Mouse (Mus musculus) E14TG2a.4 (cell line): ENCODE results near the gene Cntn1.

ENCODE experiments used
- H3K27me3 ChIP-seq: 2 replicates; pipeline ENCODE4 v1.6.1; 2014; ENCODE audit warnings: low read length, control low read depth; ENCODE audit not compliant: insufficient read depth
- H3K36me3 ChIP-seq: 2 replicates; pipeline ENCODE4 v1.6.1; 2014; ENCODE audit warnings: low read length, control low read depth; ENCODE audit not compliant: insufficient read depth
- H3K4me1 ChIP-seq: replicated peaks from 2 replicates; pipeline ENCODE4 v1.6.1; 2014; ENCODE audit warnings: low read depth, low read length, control low read depth
- H3K4me3 ChIP-seq: replicated peaks from 2 replicates; pipeline ENCODE4 v1.5.1; 2014; ENCODE audit warnings: mild to moderate bottlenecking, low read length
- H3K9me3 ChIP-seq: 2 replicates; pipeline ENCODE4 v1.6.1; 2014; ENCODE audit warnings: low read length, control low read depth
- CTCF ChIP-seq: conservative IDR thresholded peaks from 2 replicates; pipeline ENCODE4 v1.5.1; 2014; ENCODE audit warnings: low read length
- NANOG ChIP-seq: IDR thresholded peaks from 2 replicates; pipeline ENCODE4 v1.6.1; 2014; ENCODE audit warnings: borderline replicate concordance, low read length, mixed read lengths
- POU5F1 ChIP-seq: IDR thresholded peaks from 2 replicates; pipeline ENCODE4 v1.6.1; 2014; ENCODE audit warnings: low read length, borderline replicate concordance

Cntn1 gene

GRCm38 (mm10) chr15:92190000-92190399 is 139.0 kb downstream of the Cntn1 start:
- H3K4me1 ChIP-seq = peaks cover 7% of the 10 kb centered on the region; the same call in 1 of the 2 replicates
- H3K36me3 ChIP-seq = no peaks in the 10 kb centered on the region
- 0 out of 2 replicates have a peak, but pooled peaks cover 4% of the 10 kb centered on the region for H3K27me3 ChIP-seq
- H3K4me3 ChIP-seq = no peak overlapping the region
- TF ChIP-seq CTCF (no peak), NANOG (no peak), POU5F1 (no peak)
- H3K9me3 ChIP-seq = 0 out of 2 replicates have a peak, but pooled peaks cover 3% of the 10 kb centered on the region

- H3K27me3 ChIP-seq = no peaks in the 10 kb centered on the region
- no peaks in the 10 kb centered on the region for H3K4me1 ChIP-seq
- no peaks in the 10 kb centered on the region for H3K9me3 ChIP-seq
- H3K36me3 ChIP-seq = no peaks in the 10 kb centered on the region
- no peak overlapping the region for H3K4me3 ChIP-seq
- TF ChIP-seq POU5F1 = no peak
- no peak for TF ChIP-seq CTCF
- no peak for TF ChIP-seq NANOG
Observed at GRCm38 (mm10) chr15:92200326-92200985, 149.5 kb downstream of the Cntn1 start.

- Histone ChIP-seq H3K4me3 (no peak overlapping the region), H3K9me3 (no peaks in the 10 kb centered on the region), H3K36me3 (no peaks in the 10 kb centered on the region), H3K27me3 (no peaks in the 10 kb centered on the region), H3K4me1 (no peaks in the 10 kb centered on the region)
- TF ChIP-seq CTCF (no peak), NANOG (no peak), POU5F1 (no peak)
Observed at GRCm38 (mm10) chr15:92206695-92207094, 155.7 kb downstream of the Cntn1 start.

- no peak overlapping the region for H3K4me3 ChIP-seq
- H3K36me3 ChIP-seq = no peaks in the 10 kb centered on the region
Observed at GRCm38 (mm10) chr15:92209778-92210177, 158.8 kb downstream of the Cntn1 start.

GRCm38 (mm10) chr15:92210486-92211235 is 159.7 kb downstream of the Cntn1 start:
- H3K4me1 ChIP-seq = no peaks in the 10 kb centered on the region
- no peak overlapping the region for H3K4me3 ChIP-seq
- H3K9me3 ChIP-seq = no peaks in the 10 kb centered on the region
- no peaks in the 10 kb centered on the region for H3K36me3 ChIP-seq
- TF ChIP-seq NANOG = no peak
- TF ChIP-seq POU5F1 = no peak
- TF ChIP-seq CTCF = no peak
- no peaks in the 10 kb centered on the region for H3K27me3 ChIP-seq

More at GRCm38 (mm10) chr15:92209778-92210177, 158.8 kb downstream of the Cntn1 start:
- no peak for TF ChIP-seq CTCF
- no peak for TF ChIP-seq POU5F1
- no peak for TF ChIP-seq NANOG
- Histone ChIP-seq H3K9me3 (no peaks in the 10 kb centered on the region), H3K4me1 (no peaks in the 10 kb centered on the region), H3K27me3 (no peaks in the 10 kb centered on the region)

- Histone ChIP-seq H3K4me1 (no peaks in the 10 kb centered on the region), H3K4me3 (no peak overlapping the region), H3K27me3 (no peaks in the 10 kb centered on the region), H3K36me3 (no peaks in the 10 kb centered on the region), H3K9me3 (no peaks in the 10 kb centered on the region)
- TF ChIP-seq CTCF = no peak
Observed at GRCm38 (mm10) chr15:92215841-92216240, 164.9 kb downstream of the Cntn1 start.

- no peaks in the 10 kb centered on the region for H3K9me3 ChIP-seq
- no peak for TF ChIP-seq POU5F1
- TF ChIP-seq NANOG = no peak
- no peak for TF ChIP-seq CTCF
- no peaks in the 10 kb centered on the region for H3K4me1 ChIP-seq
- H3K27me3 ChIP-seq = no peaks in the 10 kb centered on the region
- no peaks in the 10 kb centered on the region for H3K36me3 ChIP-seq
- H3K4me3 ChIP-seq = no peak overlapping the region
Observed at GRCm38 (mm10) chr15:92221446-92221845, 170.5 kb downstream of the Cntn1 start.

GRCm38 (mm10) chr15:92231386-92231785 is 180.4 kb downstream of the Cntn1 start:
- TF ChIP-seq NANOG (no peak), CTCF (peak; percentile 89)
- Histone ChIP-seq H3K9me3 (no peaks in the 10 kb centered on the region), H3K4me3 (no peak overlapping the region), H3K27me3 (no peaks in the 10 kb centered on the region), H3K4me1 (no peaks in the 10 kb centered on the region), H3K36me3 (no peaks in the 10 kb centered on the region)

GRCm38 (mm10) chr15:92235836-92236235 is 184.9 kb downstream of the Cntn1 start:
- H3K4me3 ChIP-seq = no peak overlapping the region
- no peaks in the 10 kb centered on the region for H3K9me3 ChIP-seq

More at GRCm38 (mm10) chr15:92235836-92236235, 184.9 kb downstream of the Cntn1 start:
- Histone ChIP-seq H3K36me3 (no peaks in the 10 kb centered on the region), H3K27me3 (no peaks in the 10 kb centered on the region), H3K4me1 (no peaks in the 10 kb centered on the region)
- TF ChIP-seq CTCF (no peak), POU5F1 (no peak), NANOG (no peak)
